Mouse (Mus musculus): ENCODE data around the gene Hcrt.

Hcrt gene

DNA sequence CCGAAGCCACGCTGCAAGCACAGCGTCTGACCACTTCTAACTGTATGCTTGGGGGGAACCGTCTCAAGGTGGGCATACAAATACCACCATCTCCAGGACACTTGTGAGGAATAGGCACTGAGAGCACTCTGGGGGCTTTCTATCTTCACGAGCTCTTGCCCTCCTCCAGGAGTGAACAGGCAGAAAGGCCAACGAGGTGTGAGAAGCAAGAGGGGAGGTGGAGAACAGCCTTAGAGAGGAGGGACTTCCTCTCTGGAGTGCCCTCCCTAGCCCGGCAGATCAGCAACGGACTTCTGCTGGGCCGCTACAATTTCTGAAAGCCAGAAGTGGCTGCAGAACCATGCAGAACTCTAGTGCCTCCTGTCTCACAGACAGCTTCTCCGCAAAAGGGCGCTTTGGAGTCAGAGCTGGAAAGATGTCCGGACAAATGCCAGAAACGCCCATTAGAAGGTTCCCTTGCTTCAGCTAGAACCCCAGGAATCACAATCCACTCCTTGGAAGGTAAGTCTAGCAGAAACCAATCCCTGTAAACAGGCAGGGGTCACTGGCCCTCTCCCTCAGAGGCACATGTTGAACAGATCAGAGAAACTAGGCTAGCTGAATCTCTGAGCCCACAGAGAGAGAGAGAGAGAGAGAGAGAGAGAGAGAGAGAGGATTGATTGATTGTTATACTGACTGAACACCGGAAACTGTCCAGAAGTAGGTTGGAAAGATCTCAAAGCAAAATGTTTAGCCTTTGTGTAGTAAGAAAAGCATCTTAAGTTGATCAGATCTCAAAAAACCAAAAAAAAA is 26.6 kb downstream of the Hcrt start:
- no peak for DNase-seq (ENCODE audit: low read depth, low spot score)

DNA sequence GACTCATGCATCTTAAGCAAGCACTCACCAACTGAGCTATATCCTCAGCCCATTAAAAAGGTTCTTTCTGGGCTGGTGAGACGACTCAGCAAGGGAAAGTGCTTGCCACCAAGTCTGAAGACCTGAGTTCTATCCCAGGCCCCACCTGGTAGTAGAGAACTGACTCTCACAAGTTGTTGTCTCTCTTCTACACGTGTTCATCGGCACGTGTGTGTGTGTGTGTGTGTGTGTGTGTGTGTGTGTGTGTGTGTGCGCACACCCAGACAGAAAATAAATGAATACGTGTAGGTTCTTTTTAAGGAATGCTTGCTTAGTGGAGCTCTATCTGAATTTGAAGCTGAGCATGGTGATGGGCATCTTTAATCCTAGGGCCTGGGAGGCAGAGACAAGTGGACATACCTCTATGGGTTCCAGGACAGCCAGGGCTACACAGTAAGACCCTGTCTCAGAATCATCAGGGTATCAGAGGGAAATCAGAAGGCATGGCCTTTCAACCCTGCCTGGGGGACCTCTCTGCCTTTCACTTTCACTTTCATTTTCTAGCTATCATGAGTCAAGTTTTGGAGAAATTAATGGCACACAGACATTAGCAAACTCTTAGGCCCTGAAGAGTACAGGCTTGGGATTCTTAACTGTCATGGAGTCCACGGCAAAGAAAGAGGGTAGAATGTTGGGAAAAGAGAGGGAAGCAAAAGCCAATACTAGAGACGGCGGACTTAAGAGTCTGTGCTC is 27.4 kb downstream of the Hcrt start:
- DNase-seq (ENCODE audit: low read depth, low spot score), result no peak

- no peak for DNase-seq (ENCODE audit: low read depth, low spot score)
Measured at GRCm38 (mm10) chr11:100730477-100731205, 32.1 kb downstream of the Hcrt start.

GRCm38 (mm10) chr11:100729976-100730375 is 32.8 kb downstream of the Hcrt start:
- no peak for DNase-seq (ENCODE audit: low read depth, low spot score)

DNA sequence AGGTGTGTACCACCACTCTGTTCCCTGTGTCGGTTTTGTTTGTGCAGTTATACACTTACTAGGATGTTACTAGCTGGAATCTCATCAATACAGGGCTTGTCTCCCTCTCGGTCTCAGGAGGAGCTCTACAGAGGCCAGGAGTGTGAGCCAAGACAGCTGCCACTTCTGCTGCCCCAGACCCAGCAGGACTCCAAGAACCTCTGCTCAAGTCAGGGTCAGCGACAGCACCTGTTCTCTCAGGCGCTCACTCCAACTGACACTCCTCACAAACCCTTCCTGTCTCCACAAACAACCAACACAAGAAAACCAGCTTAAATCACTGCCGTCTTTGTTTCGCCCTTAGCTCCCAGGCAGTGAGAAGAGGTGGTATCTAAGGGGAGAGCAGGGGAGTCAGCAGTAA is 34.1 kb downstream of the Hcrt start:
- no peak for DNase-seq (ENCODE audit: low read depth, low spot score)

GRCm38 (mm10) chr11:100727201-100727600 is 35.5 kb downstream of the Hcrt start:
- DNase-seq (ENCODE audit: low read depth, low spot score), result no peak

GRCm38 (mm10) chr11:100724919-100725512 is 37.7 kb downstream of the Hcrt start:
- no peak for DNase-seq (ENCODE audit: low read depth, low spot score)

- no peak for DNase-seq (ENCODE audit: low read depth, low spot score)
Measured at GRCm38 (mm10) chr11:100722493-100723028, 40.2 kb downstream of the Hcrt start.

GRCm38 (mm10) chr11:100721776-100722492 is 40.8 kb downstream of the Hcrt start:
- no peak for DNase-seq (ENCODE audit: low read depth, low spot score)

GRCm38 (mm10) chr11:100721254-100721653 is 41.5 kb downstream of the Hcrt start:
- DNase-seq (ENCODE audit: low read depth, low spot score), result no peak

- no peak for DNase-seq (ENCODE audit: low read depth, low spot score)
Measured at GRCm38 (mm10) chr11:100720345-100720744, 42.4 kb downstream of the Hcrt start.

GRCm38 (mm10) chr11:100719893-100720292 is 42.8 kb downstream of the Hcrt start:
- no peak for DNase-seq (ENCODE audit: low read depth, low spot score)

GRCm38 (mm10) chr11:100719312-100719711 is 43.4 kb downstream of the Hcrt start:
- no peak for DNase-seq (ENCODE audit: low read depth, low spot score)

DNA sequence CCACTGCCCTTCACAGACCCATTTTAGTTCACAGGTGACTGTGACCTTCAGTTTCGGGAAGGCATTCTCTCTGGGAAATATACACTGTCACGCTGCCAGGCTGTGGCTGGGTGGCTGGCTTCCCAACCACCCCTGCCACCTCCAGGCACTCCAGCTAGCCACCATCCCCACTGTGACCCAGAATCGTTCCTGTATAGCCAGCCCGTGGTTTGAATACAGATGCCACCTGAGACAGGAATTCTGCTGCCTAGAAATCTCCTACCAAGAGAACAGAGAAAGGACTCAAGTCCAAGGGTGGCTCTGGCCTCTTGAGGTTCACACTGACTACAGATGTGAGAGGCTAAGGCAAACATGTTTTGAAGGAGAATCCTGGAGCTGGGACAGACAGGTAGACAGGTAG is 43.9 kb downstream of the Hcrt start:
- DNase-seq (ENCODE audit: low read depth, low spot score), result no peak

DNA sequence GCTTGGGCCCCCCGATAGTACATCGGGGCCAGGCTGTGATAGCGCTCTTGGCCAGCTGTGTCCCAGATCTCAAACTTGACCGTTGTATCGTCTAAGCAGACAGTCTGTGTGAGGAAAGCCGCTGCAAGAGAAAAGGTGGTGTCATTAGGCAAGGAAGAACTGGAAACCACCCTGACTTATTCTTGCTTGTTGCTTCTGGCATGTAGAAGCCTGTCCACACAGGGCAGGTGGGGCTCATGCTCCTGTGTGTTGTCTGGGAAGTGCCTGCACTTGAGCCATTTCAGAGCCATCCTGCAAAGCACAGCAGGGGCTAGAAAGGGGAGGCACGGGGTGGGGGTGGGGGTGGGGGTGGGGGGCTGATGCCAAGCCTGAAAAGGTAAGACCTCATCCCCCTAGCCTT is 44.3 kb downstream of the Hcrt start:
- no peak for DNase-seq (ENCODE audit: low read depth, low spot score)

DNA sequence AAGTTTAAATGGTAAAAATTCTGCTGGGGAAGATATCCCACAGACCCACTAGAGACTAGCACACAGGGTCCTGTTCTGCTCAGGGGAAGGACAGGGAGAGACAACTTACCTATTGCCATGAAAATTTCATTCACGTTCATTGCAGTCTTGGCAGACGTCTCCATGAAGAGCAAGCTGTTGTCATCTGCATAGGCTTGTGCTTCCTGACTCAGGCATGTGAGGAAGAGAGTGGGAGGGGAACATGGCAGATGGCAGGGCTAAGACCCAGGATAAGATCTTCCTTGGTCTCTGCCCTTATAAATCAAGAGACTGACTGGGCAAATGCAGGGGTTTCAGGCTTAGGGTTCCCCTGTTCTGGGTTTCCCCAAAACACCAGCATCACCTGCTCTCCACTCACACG is 46.1 kb downstream of the Hcrt start:
- DNase-seq (ENCODE audit: low read depth, low spot score), result no peak

- DNase-seq (ENCODE audit: low read depth, low spot score), result no peak
Measured at GRCm38 (mm10) chr11:100714948-100715347, 47.8 kb downstream of the Hcrt start.

GRCm38 (mm10) chr11:100714534-100714915 is 48.2 kb downstream of the Hcrt start:
- peak; percentile 82 for DNase-seq (ENCODE audit: low read depth, low spot score)

DNA sequence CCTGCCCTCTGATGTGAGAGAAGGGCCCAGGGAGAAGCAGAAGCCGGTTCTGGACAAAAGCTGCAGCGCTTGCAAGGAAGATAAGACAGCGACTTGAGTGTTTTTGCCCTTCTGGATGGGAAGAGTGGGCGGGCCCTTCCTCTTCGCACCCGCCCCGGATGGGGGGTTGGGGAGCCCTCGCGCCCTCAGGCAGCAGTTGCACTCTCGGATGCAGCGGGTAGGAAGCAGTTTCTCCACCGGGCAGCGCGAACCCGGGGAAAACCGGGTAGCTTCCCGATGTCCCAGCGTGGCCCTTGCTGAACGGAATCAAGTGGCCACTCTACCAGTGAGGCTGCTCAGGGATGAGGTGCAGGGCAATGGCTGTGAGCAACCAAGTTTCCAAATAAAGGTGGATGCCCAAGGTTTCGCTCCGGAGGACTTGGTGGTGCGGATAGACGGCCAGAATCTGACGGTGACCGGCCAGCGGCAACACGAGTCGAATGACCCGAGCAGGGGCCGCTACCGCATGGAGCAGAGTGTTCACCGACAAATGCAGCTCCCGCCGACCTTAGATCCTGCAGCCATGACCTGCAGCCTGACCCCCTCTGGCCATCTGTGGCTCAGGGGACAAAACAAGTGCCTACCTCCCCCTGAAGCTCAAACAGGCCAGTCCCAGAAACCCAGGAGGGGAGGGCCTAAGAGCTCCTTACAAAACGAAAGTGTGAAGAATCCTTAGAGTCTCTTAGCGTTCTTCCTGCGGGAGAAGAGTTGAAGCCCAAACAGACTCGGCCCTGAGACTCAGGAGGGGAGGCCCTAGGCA is 48.8 kb downstream of the Hcrt start, which contains the start of gene Hspb9:
Gene Hspb9, plus strand, starts transcription at position 116 of the 799 bp plus-strand sequence.
- peak; percentile 58 for DNase-seq (ENCODE audit: low read depth, low spot score)

- no peak for DNase-seq (ENCODE audit: low read depth, low spot score)
Measured at GRCm38 (mm10) chr11:100713174-100713573, 49.6 kb downstream of the Hcrt start.
